Mouse (Mus musculus) thymus, postnatal 0 days (tissue): ENCODE measurements at regions not wholly inside any gene's neighbourhood (a gene's known extent, or its start where the extent isn't known, plus 50 kb on each side); places are given as distances from the start of the nearest gene placed in this dataset.

Experiments used
- DNase-seq: peaks from one replicate; pipeline ENCODE4 v3.0.0-alpha.2; 2015; ENCODE audit warnings: low spot score

GRCm38 (mm10) chr10:21724351-21724750 is 131.4 kb downstream of the 1700020N01Rik start:
- no peak for DNase-seq

GRCm38 (mm10) chr10:21724999-21725398 is 132.1 kb downstream of the 1700020N01Rik start:
- DNase-seq, result no peak

GRCm38 (mm10) chr10:21740256-21740655 is 141.7 kb upstream of the Sgk1 start:
- DNase-seq, result no peak

GRCm38 (mm10) chr10:21741575-21741974 is 140.4 kb upstream of the Sgk1 start:
- DNase-seq, result no peak

GRCm38 (mm10) chr10:21741976-21742745 is 139.8 kb upstream of the Sgk1 start:
- no peak for DNase-seq

GRCm38 (mm10) chr10:21743396-21743795 is 138.6 kb upstream of the Sgk1 start:
- no peak for DNase-seq

- no peak for DNase-seq
These were observed 137.5 kb upstream of the Sgk1 start for GRCm38 (mm10) chr10:21744341-21744955.

GRCm38 (mm10) chr10:21745940-21746487 is 136.0 kb upstream of the Sgk1 start:
- no peak for DNase-seq

- no peak for DNase-seq
These were observed 135.3 kb upstream of the Sgk1 start for GRCm38 (mm10) chr10:21746713-21747112.

GRCm38 (mm10) chr10:21751326-21751725 is 130.7 kb upstream of the Sgk1 start:
- DNase-seq, result no peak

- no peak for DNase-seq
These were observed 129.6 kb upstream of the Sgk1 start for GRCm38 (mm10) chr10:21752392-21752791.

GRCm38 (mm10) chr10:21754763-21755548 is 127.0 kb upstream of the Sgk1 start:
- DNase-seq, result no peak

GRCm38 (mm10) chr10:21755717-21756116 is 126.3 kb upstream of the Sgk1 start:
- DNase-seq, result no peak

- no peak for DNase-seq
These were observed 125.2 kb upstream of the Sgk1 start for GRCm38 (mm10) chr10:21756811-21757210.

- DNase-seq, result no peak
These were observed 123.9 kb upstream of the Sgk1 start for GRCm38 (mm10) chr10:21758122-21758521.

GRCm38 (mm10) chr10:21762516-21762915 is 119.5 kb upstream of the Sgk1 start:
- no peak for DNase-seq

GRCm38 (mm10) chr10:21763017-21763964 is 118.7 kb upstream of the Sgk1 start:
- no peak for DNase-seq

GRCm38 (mm10) chr10:21764090-21764489 is 117.9 kb upstream of the Sgk1 start:
- DNase-seq, result no peak

GRCm38 (mm10) chr10:21764891-21765290 is 117.1 kb upstream of the Sgk1 start:
- no peak for DNase-seq

GRCm38 (mm10) chr10:21773548-21773947 is 108.4 kb upstream of the Sgk1 start:
- DNase-seq, result no peak

GRCm38 (mm10) chr10:21775441-21775840 is 106.5 kb upstream of the Sgk1 start:
- no peak for DNase-seq
